Mouse (Mus musculus) splenic B cell, adult 2 months (primary cell): ENCODE data around the gene Mamstr.
"Not testable (repeated sequence)": the region's sequence is repeated elsewhere in the genome, so short reads cannot be mapped to it uniquely, and the experiment has no call there.

ENCODE experiments used
- DNase-seq: peaks from one replicate; pipeline ENCODE4 v3.0.0-alpha.2; 2011; ENCODE audit warnings: low read depth, low spot score
- H3K27me3 ChIP-seq: 2 replicates; pipeline ENCODE4 v1.6.1; 2012; ENCODE audit warnings: mild to moderate bottlenecking, low read length, moderate library complexity, mixed read lengths; ENCODE audit not compliant: control insufficient read depth, poor library complexity, insufficient read depth, severe bottlenecking
- H3K36me3 ChIP-seq: 2 replicates; pipeline ENCODE4 v1.6.1; 2012; ENCODE audit warnings: mild to moderate bottlenecking, low read length, moderate library complexity, mixed read lengths; ENCODE audit not compliant: control insufficient read depth, poor library complexity, insufficient read depth, severe bottlenecking

Gene Mamstr

GRCm38 (mm10) chr7:45660746-45661478 lies 21.1 kb downstream of the Mamstr start:
- Histone ChIP-seq H3K36me3 (no peaks in the 10 kb centered on the region), H3K27me3 (no peaks in the 10 kb centered on the region; the same call in 1 of the 2 replicates)
- no peak for DNase-seq

GRCm38 (mm10) chr7:45661702-45662101 lies 21.9 kb downstream of the Mamstr start:
- not testable (repeated sequence) for H3K36me3 ChIP-seq, H3K27me3 ChIP-seq, DNase-seq

- DNase-seq, result no peak
- Histone ChIP-seq H3K36me3 (no peaks in the 10 kb centered on the region), H3K27me3 (no peaks in the 10 kb centered on the region)
These were observed 25.7 kb downstream of the Mamstr start for GRCm38 (mm10) chr7:45665303-45666138.

- no peak for DNase-seq
- Histone ChIP-seq H3K36me3 (no peaks in the 10 kb centered on the region), H3K27me3 (no peaks in the 10 kb centered on the region)
These were observed 26.4 kb downstream of the Mamstr start, which contains the start of gene Fut2 for GRCm38 (mm10) chr7:45666161-45666560. TSS of gene Fut2 (minus strand) at chr7:45666394.

- DNase-seq, result no peak
- Histone ChIP-seq H3K27me3 (no peaks in the 10 kb centered on the region), H3K36me3 (no peaks in the 10 kb centered on the region)
These were observed 28.0 kb downstream of the Mamstr start for GRCm38 (mm10) chr7:45667761-45668160.

GRCm38 (mm10) chr7:45668921-45669320 lies 29.1 kb downstream of the Mamstr start:
- no peaks in the 10 kb centered on the region for H3K36me3 ChIP-seq
- H3K27me3 ChIP-seq, result no peaks in the 10 kb centered on the region
- no peak for DNase-seq

- Histone ChIP-seq H3K27me3 (no peaks in the 10 kb centered on the region), H3K36me3 (no peaks in the 10 kb centered on the region)
- DNase-seq, result no peak
These were observed 38.0 kb downstream of the Mamstr start for GRCm38 (mm10) chr7:45677627-45678295.

GRCm38 (mm10) chr7:45678513-45678912 lies 38.7 kb downstream of the Mamstr start:
- no peaks in the 10 kb centered on the region for H3K27me3 ChIP-seq
- H3K36me3 ChIP-seq, result no peaks in the 10 kb centered on the region
- DNase-seq, result no peak

GRCm38 (mm10) chr7:45679966-45680621 lies 40.3 kb downstream of the Mamstr start:
- Histone ChIP-seq H3K36me3 (no peaks in the 10 kb centered on the region), H3K27me3 (no peaks in the 10 kb centered on the region)
- no peak for DNase-seq

GRCm38 (mm10) chr7:45681046-45681736 lies 41.4 kb downstream of the Mamstr start:
- Histone ChIP-seq H3K27me3 (no peaks in the 10 kb centered on the region), H3K36me3 (no peaks in the 10 kb centered on the region)
- peak; percentile 72 for DNase-seq

- Histone ChIP-seq H3K36me3 (no peaks in the 10 kb centered on the region), H3K27me3 (no peaks in the 10 kb centered on the region)
- peak; percentile 87 for DNase-seq
These were observed 42.7 kb downstream of the Mamstr start for GRCm38 (mm10) chr7:45682144-45683126.

GRCm38 (mm10) chr7:45683396-45684050 lies 43.7 kb downstream of the Mamstr start, which contains the start of gene Ntn5:
TSS of gene Ntn5 (plus strand) at chr7:45684022.
- DNase-seq, result no peak
- H3K36me3 ChIP-seq, result no peaks in the 10 kb centered on the region
- no peaks in the 10 kb centered on the region for H3K27me3 ChIP-seq

GRCm38 (mm10) chr7:45685811-45686210 lies 46.0 kb downstream of the Mamstr start:
- DNase-seq, result no peak
- Histone ChIP-seq H3K27me3 (no peaks in the 10 kb centered on the region), H3K36me3 (no peaks in the 10 kb centered on the region)
